Mouse (Mus musculus) urinary bladder, postnatal 25 days (tissue): ENCODE results near the gene Tmem39b.
A peak's percentile ranks its signal among the peaks of the same experiment; 100 is the strongest.
"Not testable (repeated sequence)": the region's sequence is repeated elsewhere in the genome, so short reads cannot be mapped to it uniquely, and the experiment has no call there.

ENCODE experiments used
- DNase-seq: peaks from one replicate; pipeline ENCODE4 v3.0.0; 2022; ENCODE audit warnings: low spot score

Tmem39b gene

DNA sequence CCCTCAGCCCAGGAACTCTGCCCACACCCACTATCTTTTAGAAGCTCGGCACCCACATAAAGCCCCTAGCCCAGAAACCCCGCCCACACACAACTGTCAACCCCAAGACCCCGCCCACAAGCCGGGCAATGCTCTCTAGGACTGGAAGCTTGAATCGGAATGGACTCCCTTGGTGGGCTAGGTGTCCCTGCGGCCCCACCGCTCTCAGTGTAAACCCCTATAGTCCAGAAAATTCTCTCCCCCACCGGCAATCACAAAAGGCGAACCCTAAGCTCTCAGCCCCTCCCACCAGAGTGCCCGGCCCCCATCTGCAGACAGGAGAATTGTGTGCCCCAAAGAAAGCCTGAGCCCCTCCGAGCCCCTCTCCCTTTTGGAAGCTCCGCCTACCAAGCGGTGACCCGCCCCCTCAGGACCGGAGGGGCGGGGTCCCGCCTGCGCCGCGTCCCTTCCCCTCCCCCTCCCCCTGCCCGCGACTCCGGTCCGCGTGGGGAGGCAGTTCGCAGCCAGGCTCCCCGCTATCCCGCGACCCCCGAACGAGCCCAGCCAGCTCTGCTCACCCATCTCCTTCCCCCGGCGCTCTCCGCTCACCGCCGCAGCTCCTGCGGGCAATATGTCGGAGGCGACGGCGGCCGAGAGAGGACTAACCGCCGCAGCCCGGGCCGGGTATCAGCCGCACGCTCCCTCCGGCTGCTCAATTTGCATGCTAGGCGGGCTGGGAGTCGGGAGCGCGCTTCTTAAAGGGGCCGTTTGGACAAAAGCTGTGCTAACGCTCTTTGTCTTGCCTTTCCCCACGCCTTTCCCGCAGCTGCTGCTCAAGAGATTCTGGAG lies at the start of gene Tmem39b:
Gene Tmem39b, minus strand, starts transcription at position 681 of the 828 bp plus-strand sequence.
- DNase-seq: peak; percentile 81

DNA sequence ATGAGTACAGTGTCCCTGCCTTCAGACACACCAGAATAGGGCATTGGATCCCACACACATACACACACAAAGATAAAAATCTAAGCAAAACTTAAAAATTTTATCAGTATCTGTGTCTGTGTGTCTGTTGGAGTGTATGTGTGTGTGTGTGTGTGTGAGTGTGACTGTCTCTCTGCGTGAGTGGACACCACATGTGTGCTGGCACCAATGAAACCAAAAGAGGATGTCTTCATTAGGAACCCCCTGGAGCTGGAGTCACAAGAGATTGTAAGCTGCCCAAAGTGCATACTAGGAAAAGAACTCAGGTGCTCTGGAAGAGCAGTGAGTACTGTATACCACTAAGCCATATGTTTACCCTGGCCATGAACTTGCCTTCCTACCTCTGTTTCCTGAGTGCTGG lies 49.5 kb upstream of the Tmem39b start:
- DNase-seq: no peak

DNA sequence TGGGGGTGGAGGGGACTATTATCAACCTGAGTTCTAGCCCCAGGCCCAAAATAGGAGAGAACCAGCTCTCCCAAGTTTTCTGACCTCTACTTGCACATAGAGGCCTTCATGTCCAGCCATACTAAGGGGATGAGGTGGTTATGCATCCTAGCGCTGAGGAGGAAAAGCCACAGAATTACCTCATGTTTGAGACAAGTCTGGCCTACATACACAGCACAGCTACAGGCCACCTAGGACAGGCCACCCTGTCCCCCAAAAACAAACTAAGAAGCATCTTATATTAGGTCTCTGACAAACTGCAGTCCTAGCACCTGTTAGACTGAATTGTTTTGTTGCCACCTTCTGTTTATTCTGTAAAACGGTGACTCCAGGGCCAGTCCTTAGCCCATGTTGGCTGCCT lies 46.9 kb upstream of the Tmem39b start:
- no peak for DNase-seq

DNA sequence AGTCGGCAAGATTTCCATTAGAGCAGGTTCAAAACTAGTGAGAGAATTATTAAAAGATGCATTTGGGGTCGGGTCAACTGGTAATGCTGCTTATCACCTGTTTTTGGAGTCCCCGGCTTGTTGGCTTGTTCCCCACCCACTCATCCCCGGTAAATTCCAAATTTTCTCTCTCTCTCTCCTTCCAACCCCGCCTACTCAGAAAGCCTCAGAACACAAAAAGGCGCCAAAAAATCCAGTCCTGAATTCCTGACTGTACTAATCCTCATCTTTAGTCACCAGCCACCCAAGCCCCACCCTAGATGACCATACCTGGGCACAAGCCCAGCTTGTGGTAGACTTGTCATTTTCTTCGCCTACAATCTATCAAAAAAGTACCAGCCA lies 46.4 kb upstream of the Tmem39b start:
- peak; percentile 30 for DNase-seq

DNA sequence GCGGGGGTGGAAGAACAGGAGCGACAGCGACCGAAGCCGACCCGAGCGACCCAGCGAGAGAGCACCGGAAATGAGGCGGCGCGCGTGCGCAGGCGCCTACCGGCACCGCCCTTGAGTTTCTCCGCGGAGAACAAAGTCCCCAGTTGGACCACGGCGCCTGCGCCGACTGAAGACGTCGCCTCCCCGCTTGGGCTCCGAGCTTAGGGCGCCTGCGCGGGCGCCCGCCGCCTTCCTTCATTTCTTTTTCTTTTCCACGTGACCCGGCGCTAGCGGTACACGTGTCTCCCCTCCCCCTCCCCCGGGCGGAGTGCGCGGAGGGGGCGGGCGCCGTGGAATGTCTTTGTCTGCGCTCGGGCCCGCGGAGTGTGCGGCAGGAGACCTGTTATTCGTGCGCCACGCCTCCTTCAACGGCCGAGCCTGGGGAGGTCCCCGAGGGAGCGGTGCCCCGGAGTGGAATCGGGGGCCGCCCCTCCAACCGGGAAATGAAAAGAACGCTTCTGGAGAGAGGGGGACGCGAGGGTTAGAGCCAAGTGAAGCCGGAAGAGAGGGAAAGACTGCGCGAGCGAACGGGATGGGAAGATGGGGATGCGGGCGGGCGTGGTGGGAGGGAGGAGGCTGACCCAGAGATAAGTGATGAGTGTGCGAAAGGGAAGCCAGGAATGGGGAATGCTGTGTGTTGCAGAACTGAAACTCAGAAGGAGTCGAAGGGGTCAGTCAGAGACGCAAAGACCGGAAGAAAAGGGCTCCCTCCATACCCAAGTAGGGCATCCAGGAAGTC lies 45.8 kb upstream of the Tmem39b start, which contains the start of gene Khdrbs1:
Gene Khdrbs1, minus strand, starts transcription at position 72 of the 778 bp plus-strand sequence.
- peak; percentile 94 for DNase-seq

DNA sequence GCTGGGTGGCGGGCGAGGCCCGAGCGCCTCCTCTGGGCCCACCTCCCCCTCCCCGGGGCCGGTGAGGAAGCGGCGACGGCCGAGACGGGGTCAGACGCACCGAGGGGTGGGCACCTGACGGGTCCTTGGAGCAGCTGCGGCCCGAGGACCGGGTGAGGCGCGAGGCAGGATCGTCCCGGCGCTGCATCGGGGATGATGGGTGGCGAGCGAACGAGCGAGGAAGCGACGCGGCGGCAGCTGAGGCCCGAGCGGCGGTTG lies 45.3 kb upstream of the Tmem39b start:
- no peak for DNase-seq

DNA sequence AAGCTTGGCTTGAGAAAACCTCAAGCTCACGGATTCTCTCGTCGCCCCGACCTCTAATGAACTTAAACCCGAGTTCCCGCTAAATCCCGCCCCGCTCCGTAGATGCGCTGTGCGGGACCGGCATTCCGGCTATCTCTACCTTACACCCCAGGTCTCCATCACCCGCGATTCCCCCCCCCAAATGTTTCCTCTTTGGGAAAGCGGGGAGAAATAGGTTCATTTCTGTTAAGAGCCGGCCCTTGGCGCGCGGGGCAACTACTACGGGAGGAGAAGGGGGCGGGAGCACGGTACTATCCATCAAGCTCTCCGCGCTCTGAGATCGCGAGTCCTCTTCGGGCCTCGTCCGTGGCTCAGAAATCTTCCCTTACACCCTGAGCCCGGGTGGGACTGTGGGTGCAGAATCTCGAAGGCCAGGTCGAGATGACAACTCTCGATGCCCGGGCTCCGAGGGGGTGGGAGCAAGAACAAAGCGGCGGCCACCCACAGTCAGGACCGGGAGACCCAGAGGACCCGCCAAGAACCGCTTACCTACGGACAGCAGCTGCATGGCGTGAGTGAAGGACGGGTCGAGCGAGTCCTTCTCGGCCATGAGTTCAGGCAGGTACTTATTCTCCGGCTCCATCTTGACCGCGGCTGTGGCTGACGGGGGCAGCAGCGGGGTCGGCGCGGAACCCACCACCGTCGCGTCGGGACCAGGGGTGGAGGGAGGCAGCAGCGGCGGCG lies 44.8 kb upstream of the Tmem39b start:
- DNase-seq: peak; percentile 32

DNA sequence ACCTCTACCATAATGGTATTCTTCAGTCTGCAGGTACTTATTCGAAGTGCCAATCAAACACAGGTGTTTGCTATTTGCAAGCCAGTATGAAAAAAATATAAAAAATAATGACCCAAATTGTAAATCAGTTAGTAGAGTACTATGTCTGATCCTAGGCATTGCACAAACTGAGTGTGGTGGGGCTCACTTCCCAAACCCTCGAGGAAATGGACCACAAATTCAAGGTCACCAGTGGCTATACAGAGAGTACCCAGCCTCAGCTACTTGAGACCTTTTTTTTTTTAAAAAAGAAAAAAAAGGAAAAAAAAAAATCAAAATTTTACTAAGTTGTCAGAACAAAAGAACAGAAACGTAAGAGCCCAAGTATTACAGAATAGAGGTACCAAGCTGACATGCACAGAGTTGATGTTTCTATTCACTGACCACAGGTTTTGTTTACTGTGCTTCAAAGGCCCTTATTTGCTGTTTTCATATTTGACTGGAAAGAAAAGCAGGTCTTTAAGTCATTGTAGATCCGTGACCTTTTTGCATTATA lies 42.5 kb upstream of the Tmem39b start:
- no peak for DNase-seq

DNA sequence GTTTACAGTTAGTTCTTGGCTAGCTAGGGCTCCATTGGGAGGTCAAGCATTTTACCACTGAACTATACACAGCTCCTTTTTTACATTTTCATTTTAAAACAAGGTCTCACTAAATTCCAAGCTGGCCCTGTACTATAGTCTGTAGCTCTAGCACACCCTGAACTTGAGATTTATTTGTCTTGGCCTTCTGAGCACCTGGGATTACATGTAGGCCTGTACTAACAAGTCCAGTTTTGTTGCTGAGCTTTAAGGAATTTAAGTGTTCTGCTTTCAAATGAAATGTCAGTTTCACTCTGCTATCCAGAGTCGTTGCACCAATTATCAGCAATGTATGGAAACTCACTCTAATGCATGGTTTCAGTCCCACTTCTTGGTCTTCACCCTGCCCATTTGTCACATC lies 39.5 kb upstream of the Tmem39b start:
- no peak for DNase-seq

DNA sequence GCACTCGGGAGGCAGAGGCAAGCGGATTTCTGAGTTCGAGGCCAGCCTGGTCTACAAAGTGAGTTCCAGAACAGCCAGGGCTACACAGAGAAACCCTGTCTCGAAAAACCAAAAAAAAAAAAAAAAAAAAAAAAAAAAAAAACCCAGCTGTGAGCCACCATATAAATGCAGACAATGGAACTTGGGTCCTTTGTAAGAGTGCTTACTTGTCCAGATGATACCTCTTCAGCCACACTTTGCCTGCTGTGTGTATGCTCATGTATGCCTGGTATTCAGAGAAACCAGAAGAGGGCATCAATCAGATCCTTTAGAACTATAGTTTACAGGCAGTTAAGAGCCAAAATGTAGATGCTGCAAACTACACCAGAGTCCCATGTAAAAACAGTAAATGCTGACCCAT lies 38.8 kb upstream of the Tmem39b start:
- DNase-seq: not testable (repeated sequence)

DNA sequence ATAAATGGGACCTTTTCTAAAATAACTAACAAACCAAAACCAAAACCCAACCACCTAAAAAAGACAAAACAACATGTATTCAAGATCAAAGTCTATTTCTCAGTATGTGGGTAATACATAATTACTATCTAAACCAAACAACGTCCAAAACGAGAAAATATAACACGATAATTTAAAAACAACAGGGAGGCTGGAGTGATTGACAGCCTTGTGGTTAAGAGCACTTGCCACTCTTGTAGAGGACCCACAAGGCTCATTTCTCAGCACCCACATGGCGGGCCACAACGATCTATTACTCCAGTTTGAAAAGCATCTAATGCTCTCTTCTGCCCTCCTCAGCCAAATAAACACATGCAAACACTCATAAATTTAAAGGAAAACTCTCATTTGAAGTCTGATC lies 34.8 kb upstream of the Tmem39b start:
- no peak for DNase-seq

DNA sequence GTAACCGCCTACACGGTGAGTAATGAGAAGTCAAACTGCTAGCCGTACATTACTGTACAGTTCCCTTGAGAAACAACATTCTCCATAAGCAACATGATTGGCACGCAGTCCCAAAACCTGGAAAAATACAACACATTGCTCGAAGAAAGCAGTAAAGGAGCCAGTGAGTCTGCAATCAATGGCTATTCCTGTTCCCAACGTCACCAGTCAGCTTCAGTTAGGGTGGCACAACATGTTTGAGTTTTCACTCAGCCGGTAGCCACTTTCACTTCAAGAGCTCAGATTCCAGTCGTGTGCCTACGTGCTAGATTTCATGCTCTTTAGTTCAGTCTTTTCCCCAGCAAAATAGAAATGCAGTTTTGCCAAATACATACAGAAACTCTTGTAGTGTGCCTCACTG lies 19.7 kb upstream of the Tmem39b start:
- no peak for DNase-seq

DNA sequence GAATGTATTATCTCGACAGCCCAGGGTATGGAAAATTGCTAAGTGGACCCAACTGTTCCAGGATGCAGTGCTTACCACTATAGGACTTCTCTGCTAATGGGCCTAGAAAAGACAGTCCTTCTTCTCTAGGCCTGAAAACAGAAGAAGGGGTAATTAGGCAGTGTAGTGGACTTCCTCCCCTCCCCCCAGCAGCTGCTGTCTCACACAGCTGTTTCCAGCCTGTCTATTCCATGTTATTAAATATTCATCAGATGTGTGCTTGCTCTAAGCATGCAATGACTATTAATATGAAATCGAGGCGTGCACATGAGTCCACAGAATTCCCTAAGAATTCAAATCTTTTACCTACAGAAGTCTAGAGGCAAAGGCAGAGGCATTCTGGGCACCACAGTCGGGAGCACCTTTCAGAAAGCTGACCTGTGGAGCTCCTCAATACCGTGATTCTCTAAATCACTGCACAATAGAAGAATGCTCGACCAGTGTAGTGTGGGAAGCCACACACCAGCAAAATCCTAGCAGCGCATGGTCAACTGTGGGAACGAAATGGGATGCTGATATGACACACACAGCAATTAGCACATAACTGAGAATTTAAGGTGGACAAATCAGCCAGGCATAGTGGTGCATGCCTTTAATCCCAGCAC lies 13.0 kb upstream of the Tmem39b start:
- no peak for DNase-seq

DNA sequence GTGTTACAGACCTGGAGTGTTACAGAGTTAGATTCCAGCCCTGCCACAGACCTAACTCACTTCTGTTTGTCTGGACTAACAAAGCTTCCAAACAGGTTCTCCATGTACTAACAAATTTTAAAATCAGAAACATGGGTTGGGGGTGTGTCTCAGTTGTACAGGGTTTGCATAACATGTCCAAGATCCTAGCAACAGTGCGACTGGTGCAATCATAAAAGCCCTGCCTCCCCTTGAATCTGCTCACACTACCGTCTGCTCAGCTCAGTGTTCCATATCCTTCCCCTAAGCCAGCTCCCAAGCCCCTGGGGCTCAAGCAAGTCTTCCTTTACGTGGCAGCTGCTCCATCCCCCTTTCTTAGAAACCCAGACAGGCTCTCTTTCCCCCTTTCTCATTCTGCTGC lies 10.1 kb upstream of the Tmem39b start:
- DNase-seq: no peak

DNA sequence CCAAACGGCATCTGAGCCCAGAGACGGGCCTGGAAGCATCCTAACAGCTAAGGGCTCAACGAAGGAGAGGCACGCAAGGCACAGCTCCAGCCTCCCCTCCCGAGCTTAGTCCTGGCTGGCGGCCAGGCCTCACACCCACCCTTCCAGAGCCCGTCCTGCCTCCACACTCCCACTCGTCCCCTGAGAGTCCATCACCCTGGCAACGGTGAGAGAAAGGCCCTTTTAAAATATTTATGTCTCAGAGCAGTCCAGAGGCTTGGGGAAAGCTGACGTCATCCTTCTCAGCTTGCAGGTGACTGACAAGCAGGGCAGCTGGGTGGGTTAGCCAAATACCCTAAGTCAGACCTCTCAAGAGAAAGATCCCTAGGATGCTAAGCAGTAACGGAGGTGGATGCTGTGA lies 5.8 kb upstream of the Tmem39b start:
- peak; percentile 18 for DNase-seq

DNA sequence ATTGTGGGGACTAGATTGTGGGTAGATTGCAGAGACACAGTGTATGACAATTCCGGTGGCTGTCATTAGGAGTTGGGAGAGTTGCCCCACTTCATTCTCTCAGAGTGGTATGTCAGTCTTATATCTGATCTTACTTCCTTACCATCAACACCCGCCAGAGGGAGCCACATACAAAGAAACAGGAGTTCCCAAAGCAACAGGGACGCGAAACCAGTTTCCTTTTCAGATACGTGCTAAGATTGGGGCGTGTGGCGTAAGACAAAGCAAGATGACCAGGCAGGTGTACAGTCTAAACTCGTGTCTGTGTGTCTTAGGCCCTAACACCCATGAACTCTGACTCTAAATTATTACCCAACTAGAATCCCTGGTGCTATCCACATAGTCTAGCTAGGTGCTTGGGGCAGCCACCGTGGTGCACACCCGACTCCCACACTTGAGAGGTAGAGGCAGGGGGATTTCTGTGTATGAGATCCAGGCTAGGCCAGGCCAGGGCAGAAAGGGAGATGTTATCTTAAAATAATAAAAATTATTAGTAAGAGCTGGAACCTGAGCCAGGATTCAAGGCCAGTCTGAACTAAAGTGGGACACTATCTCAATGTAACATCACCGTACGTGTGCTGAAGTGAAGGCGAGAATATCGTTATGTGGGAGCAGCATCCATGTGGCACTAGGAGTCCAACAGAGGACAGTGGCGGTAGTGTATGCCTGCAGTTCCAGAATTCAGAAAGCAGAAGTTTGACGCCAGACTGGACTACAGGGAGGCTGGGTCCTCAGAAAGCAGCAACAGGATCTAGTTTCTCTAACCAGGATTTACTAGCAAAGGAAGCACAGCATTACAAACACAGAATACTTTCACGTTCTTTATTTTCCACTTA lies 5.1 kb upstream of the Tmem39b start:
- DNase-seq: peak; percentile 81

DNA sequence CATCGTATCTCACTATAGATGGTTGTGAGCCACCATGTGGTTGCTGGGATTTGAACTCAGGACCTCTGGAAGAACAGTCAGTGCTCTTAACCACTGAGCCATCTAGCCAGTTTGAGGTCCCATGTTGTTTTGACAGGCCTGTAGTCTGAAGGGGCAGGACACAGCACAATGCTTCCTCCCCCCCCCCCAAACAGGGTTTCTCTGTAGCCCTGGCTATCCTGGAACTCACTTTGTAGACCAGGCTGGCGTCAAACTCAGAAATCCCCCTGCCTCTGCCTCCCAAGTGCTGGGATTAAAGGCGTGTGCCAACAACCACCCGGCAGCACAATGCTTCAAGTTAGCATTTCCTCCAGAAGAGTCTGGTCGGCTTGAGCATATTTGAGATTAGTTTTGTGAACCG lies 4.0 kb upstream of the Tmem39b start:
- not testable (repeated sequence) for DNase-seq

DNA sequence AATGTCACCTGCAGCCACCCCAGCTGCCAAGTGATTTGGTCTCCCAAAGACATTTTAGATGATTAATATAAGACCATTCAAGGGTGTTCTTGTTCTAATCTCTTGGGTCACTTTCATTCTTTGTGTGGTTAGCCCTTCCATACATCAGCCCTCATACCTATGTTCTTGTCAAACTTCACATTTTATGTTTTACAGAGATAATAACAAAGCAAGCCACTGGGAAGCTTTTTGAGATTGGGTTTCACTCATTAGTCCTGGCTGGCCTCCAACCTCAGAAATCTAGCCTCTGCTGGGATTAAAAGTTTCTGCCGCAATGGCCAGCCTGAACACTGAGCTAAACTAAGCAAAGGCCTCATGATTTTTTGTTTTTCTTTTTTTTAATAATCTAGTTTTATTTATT lies 3.6 kb upstream of the Tmem39b start:
- DNase-seq: no peak

DNA sequence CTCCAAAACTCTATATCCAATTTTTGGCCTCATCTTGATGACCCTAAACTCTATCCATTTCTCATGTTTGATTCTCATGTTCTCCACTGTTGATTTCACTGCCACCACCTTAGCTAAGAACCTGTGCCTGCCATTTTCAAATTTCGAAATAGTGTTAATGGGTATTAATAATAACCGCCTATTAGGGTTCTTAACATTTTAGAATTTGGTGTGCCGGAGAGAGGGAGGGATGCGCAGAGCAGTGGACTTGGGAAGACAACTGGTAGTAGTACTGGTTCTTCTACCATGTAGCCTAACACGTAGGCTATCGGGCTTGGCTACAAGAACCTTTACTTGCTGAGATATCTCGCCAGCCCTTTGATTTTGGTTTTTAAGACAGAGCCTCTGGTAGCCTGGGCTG lies 553 bp upstream of the Tmem39b start:
- DNase-seq: no peak

DNA sequence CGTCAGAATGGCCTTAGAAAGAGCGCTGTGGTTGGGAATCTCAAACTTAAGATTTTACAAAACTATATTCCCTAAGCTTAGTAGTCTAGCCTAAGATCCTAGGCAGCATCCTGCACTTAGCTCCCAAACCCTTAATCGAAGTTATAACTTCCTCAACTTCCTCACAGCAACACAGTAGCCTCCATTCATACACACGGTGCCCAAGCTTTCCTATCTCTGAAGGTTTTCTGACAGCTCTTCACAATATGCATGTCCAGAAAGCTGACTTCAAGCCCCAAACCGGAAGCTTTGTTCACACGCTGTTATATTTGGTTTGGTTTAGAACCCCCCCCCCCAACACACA lies 852 bp downstream of the Tmem39b start:
- no peak for DNase-seq

DNA sequence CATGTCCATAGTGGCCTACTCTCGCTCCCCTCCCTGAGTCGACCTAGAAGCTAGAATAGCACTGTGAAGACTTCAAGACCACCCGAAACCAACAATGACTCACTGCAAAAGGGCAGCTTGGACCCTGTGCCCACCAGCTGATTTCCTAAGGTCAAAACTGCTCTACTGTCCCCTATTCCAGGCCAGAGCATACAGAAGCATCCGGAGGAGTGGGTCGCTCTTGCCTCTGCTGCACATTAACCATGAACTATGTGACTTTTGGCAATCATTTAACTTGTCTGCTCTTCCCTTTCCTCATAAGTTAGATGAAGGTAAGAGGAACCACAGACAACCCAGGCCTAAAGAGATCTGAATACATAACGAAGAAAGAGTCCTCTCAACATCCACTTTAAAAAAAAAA lies 12.1 kb downstream of the Tmem39b start:
- DNase-seq: no peak
